Mouse (Mus musculus) forebrain, embryonic 16.5 days (tissue): ENCODE measurements around the gene Btbd10. TPM values are rescaled to one million over a fixed set of nuclear protein-coding genes. Genes with fewer than 3 reads are reported as not detected.

Source experiments
- ATAC-seq: fragments of 200-750 bp; cut with Nextera tagmentation; 2 replicates; pipeline ENCODE4 v1.8.0; 2017; ENCODE audit warnings: mild to moderate bottlenecking, moderate library complexity
- H3K27ac ChIP-seq: fragments of 300-500 bp; sonication (generic); 2 replicates; pipeline ENCODE4 v1.5.1; 2014; ENCODE audit warnings: low read length, control low read depth
- H3K27me3 ChIP-seq: fragments of 300-500 bp; sonication (generic); replicated peaks from 2 replicates; pipeline ENCODE4 v1.6.1; 2014; ENCODE audit warnings: low read length; ENCODE audit not compliant: control insufficient read depth, insufficient read depth
- H3K36me3 ChIP-seq: fragments of 300-500 bp; sonication (generic); 2 replicates; pipeline ENCODE4 v1.6.1; 2014; ENCODE audit not compliant: control insufficient read depth, insufficient read depth
- H3K4me1 ChIP-seq: fragments of 300-500 bp; sonication (generic); replicated peaks from 2 replicates; pipeline ENCODE4 v1.6.1; 2014; ENCODE audit warnings: low read length; ENCODE audit not compliant: control insufficient read depth, insufficient read depth
- H3K4me2 ChIP-seq: fragments of 300-500 bp; sonication (generic); 2 replicates; pipeline ENCODE4 v1.6.1; 2014; ENCODE audit warnings: mild to moderate bottlenecking, low read length, control low read depth
- H3K4me3 ChIP-seq: fragments of 300-500 bp; sonication (generic); replicated peaks from 2 replicates; pipeline ENCODE4 v1.5.1; 2014; ENCODE audit warnings: mild to moderate bottlenecking, low read length, control low read depth
- H3K9ac ChIP-seq: fragments of 300-500 bp; sonication (generic); replicated peaks from 2 replicates; pipeline ENCODE4 v1.6.1; 2014; ENCODE audit warnings: low read depth, low read length, control low read depth
- H3K9me3 ChIP-seq: fragments of 300-500 bp; sonication (generic); 2 replicates; pipeline ENCODE4 v1.6.1; 2016; ENCODE audit warnings: low read length; ENCODE audit not compliant: control insufficient read depth
- WGBS: fragments of 180-500 bp; shearing (Covaris S2); extraction: QIAGEN DNeasy Blood & Tissue Kit; methylation state at CpG from one replicate; pipeline ENCODE4 v1.1.7; 2014; 5-methylcytosine and 5-hydroxymethylcytosine counted together
- polyA plus RNA-seq: library from polyadenylated mRNA; unstranded; fragments of >200 nt; fragmentation: Nextera tagmentation; extraction: Ambion mirVana; gene quantifications from 2 replicates; pipeline ENCODE4 v1.2.1, GENCODE M21; 2015

Gene Btbd10
- polyA plus RNA-seq, 1 experiment from 2014 or later: 80.9 TPM

GRCm38 (mm10) chr7:113310136-113310535 is 59.1 kb downstream of the Btbd10 start:
- ATAC-seq: no peak

DNA sequence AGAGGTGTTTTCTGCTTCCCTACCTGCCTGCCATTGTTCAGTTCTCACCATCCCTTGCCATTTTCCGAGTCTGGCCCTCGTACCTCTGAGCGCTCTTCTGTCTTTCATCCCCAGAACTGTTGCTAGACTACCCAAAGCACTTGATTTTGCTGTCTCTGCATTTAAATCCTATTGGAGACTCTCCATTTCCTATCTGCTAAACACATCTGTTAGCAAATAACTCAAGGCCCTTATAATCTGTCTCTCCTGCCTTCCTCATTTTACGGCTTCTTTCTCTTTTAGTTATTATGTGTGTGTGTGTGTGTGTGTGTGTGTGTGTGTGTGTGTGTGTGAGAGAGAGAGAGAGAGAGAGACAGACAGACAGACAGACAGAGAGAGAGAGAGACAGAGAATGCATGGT is 71.4 kb downstream of the Btbd10 start:
- no peaks in the 10 kb centered on the region for H3K27me3 ChIP-seq
- H3K4me3 ChIP-seq: no peak overlapping the region
- H3K9ac ChIP-seq: no peak overlapping the region
- WGBS: 87% methylated on average over 4 of the region's 4 CpGs
- H3K9me3 ChIP-seq: no peaks in the 10 kb centered on the region
- peaks cover 7% of the 10 kb centered on the region; the same call in 1 of the 2 replicates for H3K36me3 ChIP-seq
- H3K27ac ChIP-seq: no peak overlapping the region
- no peak overlapping the region for H3K4me2 ChIP-seq
- H3K4me1 ChIP-seq: peaks cover 6% of the 10 kb centered on the region; the same call in 1 of the 2 replicates
- ATAC-seq: no peak

More at GRCm38 (mm10) chr7:113310136-113310535, 59.1 kb downstream of the Btbd10 start:
- Histone ChIP-seq H3K27me3 (no peaks in the 10 kb centered on the region), H3K4me2 (no peak overlapping the region), H3K9me3 (no peaks in the 10 kb centered on the region), H3K36me3 (peaks cover 2% of the 10 kb centered on the region; the same call in 1 of the 2 replicates), H3K4me1 (no peaks in the 10 kb centered on the region), H3K27ac (no peak overlapping the region), H3K4me3 (no peak overlapping the region), H3K9ac (no peak overlapping the region)
- 59% methylated on average over 3 of the region's 3 CpGs for WGBS

DNA sequence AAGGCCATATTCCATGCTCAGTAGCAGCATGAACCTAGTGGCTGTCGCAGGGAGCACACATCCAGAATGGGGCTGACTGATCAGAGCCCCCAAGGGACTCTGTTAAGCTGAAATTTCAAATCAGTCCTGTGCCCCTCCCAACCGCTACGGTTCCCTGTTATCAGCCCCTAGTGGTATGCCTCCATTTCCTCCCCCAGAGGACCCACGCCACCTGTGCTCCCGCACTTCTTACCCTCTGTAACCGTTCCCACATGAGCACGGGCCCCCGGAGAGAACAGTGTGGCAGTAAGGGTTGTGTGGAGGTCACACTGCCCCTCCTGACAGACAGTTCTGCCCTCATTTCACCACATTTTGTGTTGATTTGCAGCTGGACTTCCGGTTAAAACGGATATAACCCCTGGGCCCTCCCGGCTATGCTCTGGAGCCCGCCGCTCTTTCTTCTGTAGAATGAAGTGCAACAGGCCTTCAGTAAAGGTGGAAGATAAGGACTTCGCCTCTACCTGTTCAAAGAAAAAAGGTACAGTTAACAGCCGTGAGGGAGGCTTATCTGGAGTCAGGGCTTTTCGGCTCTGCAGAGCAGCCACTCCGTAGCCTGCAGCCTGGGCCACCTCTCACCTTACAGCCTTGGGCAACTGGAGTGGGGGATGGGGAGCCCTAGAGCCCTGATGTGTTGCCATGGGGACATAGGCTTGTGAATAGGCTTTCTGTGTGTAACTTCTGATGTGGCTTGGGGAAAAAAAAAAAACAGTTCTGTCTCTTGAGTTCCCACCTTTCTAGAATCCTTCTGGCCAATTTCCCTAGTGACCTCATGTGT is 73.9 kb downstream of the Btbd10 start:
- no peak overlapping the region for H3K9ac ChIP-seq
- peaks cover 6% of the 10 kb centered on the region; the same call in 1 of the 2 replicates for H3K4me1 ChIP-seq
- ATAC-seq: no peak
- no peak overlapping the region for H3K4me3 ChIP-seq
- no peaks in the 10 kb centered on the region for H3K36me3 ChIP-seq
- no peaks in the 10 kb centered on the region for H3K9me3 ChIP-seq
- no peaks in the 10 kb centered on the region for H3K27me3 ChIP-seq
- no peak overlapping the region for H3K4me2 ChIP-seq
- WGBS: 45% methylated on average over 17 of the region's 17 CpGs
- H3K27ac ChIP-seq: no peak overlapping the region

DNA sequence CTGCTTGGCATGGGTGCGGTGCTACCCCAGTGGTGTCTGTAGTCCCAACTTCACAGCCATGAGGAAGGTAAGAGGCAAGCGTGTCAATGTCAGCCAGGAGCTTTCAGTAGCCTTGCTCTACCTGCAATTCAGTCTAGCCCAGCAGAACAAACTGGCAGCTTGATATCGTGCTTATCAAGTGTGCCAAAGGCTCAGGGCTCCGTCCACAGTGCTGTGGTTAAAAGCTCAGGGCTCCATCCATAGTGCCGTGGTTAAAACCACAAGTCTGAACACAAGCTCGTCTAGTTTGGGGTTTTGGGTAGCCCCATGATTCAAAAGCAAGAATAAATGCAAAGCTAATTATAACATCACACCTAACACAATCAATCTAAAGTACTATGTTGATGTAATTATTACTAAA is 74.6 kb downstream of the Btbd10 start:
- no peak overlapping the region for H3K9ac ChIP-seq
- no peaks in the 10 kb centered on the region for H3K27me3 ChIP-seq
- no peak overlapping the region for H3K4me3 ChIP-seq
- H3K4me2 ChIP-seq: no peak overlapping the region
- no peak for ATAC-seq
- no peak overlapping the region for H3K27ac ChIP-seq
- no peaks in the 10 kb centered on the region for H3K36me3 ChIP-seq
- 89% methylated on average over 6 of the region's 6 CpGs for WGBS
- no peaks in the 10 kb centered on the region for H3K9me3 ChIP-seq
- H3K4me1 ChIP-seq: peaks cover 6% of the 10 kb centered on the region; the same call in 1 of the 2 replicates

GRCm38 (mm10) chr7:113292193-113292592 is 77.0 kb downstream of the Btbd10 start:
- Histone ChIP-seq H3K9ac (no peak overlapping the region), H3K4me3 (no peak overlapping the region), H3K27ac (no peak overlapping the region), H3K4me1 (peaks cover 6% of the 10 kb centered on the region; the same call in 1 of the 2 replicates), H3K27me3 (no peaks in the 10 kb centered on the region), H3K9me3 (no peaks in the 10 kb centered on the region), H3K36me3 (no peaks in the 10 kb centered on the region), H3K4me2 (no peak overlapping the region)
- ATAC-seq: no peak
- 82% methylated on average over 4 of the region's 4 CpGs for WGBS

GRCm38 (mm10) chr7:113291741-113292140 is 77.5 kb downstream of the Btbd10 start:
- Histone ChIP-seq H3K4me2 (no peak overlapping the region), H3K9ac (no peak overlapping the region), H3K36me3 (no peaks in the 10 kb centered on the region), H3K4me1 (peaks cover 2% of the 10 kb centered on the region; the same call in 1 of the 2 replicates), H3K27ac (no peak overlapping the region), H3K27me3 (no peaks in the 10 kb centered on the region), H3K9me3 (no peaks in the 10 kb centered on the region), H3K4me3 (no peak overlapping the region)
- 81% methylated on average over 5 of the region's 5 CpGs for WGBS
- no peak for ATAC-seq

DNA sequence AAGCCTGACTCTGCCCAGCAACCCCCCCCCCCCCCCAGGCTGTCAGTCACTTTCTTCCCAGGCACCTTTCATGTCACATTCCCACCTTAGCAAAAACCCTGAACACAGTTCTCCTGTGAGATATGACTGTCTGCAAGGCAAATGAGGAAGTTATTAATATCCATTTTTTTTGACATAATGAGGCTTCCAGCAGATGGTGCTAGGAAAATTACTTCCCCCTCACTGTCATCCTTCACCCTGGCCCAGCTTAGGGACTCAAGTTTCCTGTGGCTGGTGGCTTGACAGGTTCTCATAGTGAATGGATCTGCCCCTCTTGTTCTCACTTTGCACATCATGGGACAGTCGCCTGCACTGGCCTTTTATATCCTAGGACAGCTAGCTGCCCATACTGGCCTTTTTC is 80.0 kb downstream of the Btbd10 start:
- Histone ChIP-seq H3K4me3 (no peak overlapping the region), H3K9ac (no peak overlapping the region), H3K27me3 (no peaks in the 10 kb centered on the region), H3K4me1 (no peaks in the 10 kb centered on the region), H3K27ac (no peak overlapping the region), H3K36me3 (no peaks in the 10 kb centered on the region), H3K4me2 (no peak overlapping the region), H3K9me3 (no peaks in the 10 kb centered on the region)
- WGBS: 88% methylated on average over 1 of the region's 1 CpGs
- ATAC-seq: no peak

- Histone ChIP-seq H3K27ac (no peak overlapping the region), H3K27me3 (no peaks in the 10 kb centered on the region), H3K9me3 (no peaks in the 10 kb centered on the region), H3K9ac (no peak overlapping the region), H3K4me1 (no peaks in the 10 kb centered on the region), H3K36me3 (peaks cover 7% of the 10 kb centered on the region), H3K4me2 (no peak overlapping the region), H3K4me3 (no peak overlapping the region)
- WGBS: 88% methylated on average over 2 of the region's 2 CpGs
- ATAC-seq: no peak
Observed at GRCm38 (mm10) chr7:113285405-113285804, 83.8 kb downstream of the Btbd10 start.

DNA sequence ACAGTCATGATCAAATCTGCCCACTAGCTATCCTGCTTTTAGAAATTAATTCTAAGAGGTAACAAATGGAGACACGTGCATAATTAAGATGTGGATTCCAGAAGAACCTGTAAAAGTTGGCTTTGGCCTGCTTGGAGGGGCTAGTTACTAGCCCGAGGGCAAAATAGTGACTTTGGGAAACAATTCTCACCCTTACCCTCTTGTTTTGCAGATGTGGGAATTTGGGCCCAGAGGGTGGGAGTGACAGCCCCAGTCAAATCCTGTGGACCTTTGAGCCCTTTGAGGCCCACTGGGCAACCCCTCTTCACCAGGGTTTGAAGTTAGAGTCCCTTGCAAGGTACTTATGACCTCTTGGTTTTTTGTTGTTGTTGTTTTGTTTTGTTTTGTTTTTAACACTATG is 89.9 kb downstream of the Btbd10 start:
- H3K27me3 ChIP-seq: no peaks in the 10 kb centered on the region
- 80% methylated on average over 2 of the region's 2 CpGs for WGBS
- no peak overlapping the region for H3K4me2 ChIP-seq
- ATAC-seq: no peak
- H3K9me3 ChIP-seq: no peaks in the 10 kb centered on the region
- H3K27ac ChIP-seq: no peak overlapping the region
- H3K36me3 ChIP-seq: peaks cover 7% of the 10 kb centered on the region
- H3K4me3 ChIP-seq: no peak overlapping the region
- H3K4me1 ChIP-seq: no peaks in the 10 kb centered on the region
- H3K9ac ChIP-seq: no peak overlapping the region
